Mouse (Mus musculus) hindbrain, embryonic 16.5 days (tissue): Measurements from ENCODE around the gene Lgals8. TPM values are rescaled to one million over a fixed set of nuclear protein-coding genes. Genes with fewer than 3 reads are reported as not detected.

Experiments used
- ATAC-seq: fragments of 200-750 bp; cut with Nextera tagmentation; 2 replicates; pipeline ENCODE4 v1.8.0; 2017; ENCODE audit warnings: moderate TSS enrichment, moderate library complexity
- H3K27ac ChIP-seq: fragments of 300-500 bp; sonication (generic); 2 replicates; pipeline ENCODE4 v1.5.1; 2014; ENCODE audit warnings: low read depth, mild to moderate bottlenecking, control low read depth, low read length, moderate library complexity
- H3K27me3 ChIP-seq: fragments of 300-500 bp; sonication (generic); replicated peaks from 2 replicates; pipeline ENCODE4 v1.6.1; 2014; ENCODE audit warnings: low read length; ENCODE audit not compliant: control insufficient read depth, insufficient read depth
- H3K36me3 ChIP-seq: fragments of 300-500 bp; sonication (generic); 2 replicates; pipeline ENCODE4 v1.6.1; 2014; ENCODE audit warnings: mild to moderate bottlenecking, low read length, moderate library complexity, mixed read lengths; ENCODE audit not compliant: control insufficient read depth, insufficient read depth
- H3K4me1 ChIP-seq: fragments of 300-500 bp; sonication (generic); 2 replicates; pipeline ENCODE4 v1.6.1; 2014; ENCODE audit warnings: low read depth, low read length; ENCODE audit not compliant: control insufficient read depth, insufficient read depth
- H3K4me2 ChIP-seq: fragments of 300-500 bp; sonication (generic); 2 replicates; pipeline ENCODE4 v1.6.1; 2014; ENCODE audit warnings: mild to moderate bottlenecking, low read length, control low read depth, moderate library complexity
- H3K4me3 ChIP-seq: fragments of 300-500 bp; sonication (generic); 2 replicates; pipeline ENCODE4 v1.5.1; 2014; ENCODE audit warnings: mild to moderate bottlenecking, low read length, control low read depth, moderate library complexity
- H3K9ac ChIP-seq: fragments of 300-500 bp; sonication (generic); 2 replicates; pipeline ENCODE4 v1.6.1; 2014; ENCODE audit warnings: low read depth, mild to moderate bottlenecking, control low read depth, low read length, moderate library complexity
- H3K9me3 ChIP-seq: fragments of 300-500 bp; sonication (generic); 2 replicates; pipeline ENCODE4 v1.6.1; 2014; ENCODE audit warnings: mild to moderate bottlenecking, low read length, moderate library complexity; ENCODE audit not compliant: control insufficient read depth
- WGBS: fragments of 180-500 bp; shearing (Covaris S2); extraction: QIAGEN DNeasy Blood & Tissue Kit; methylation state at CpG from one replicate; pipeline ENCODE4 v1.1.7; 2014; 5-methylcytosine and 5-hydroxymethylcytosine counted together
- polyA plus RNA-seq: library from polyadenylated mRNA; unstranded; fragments of >200 nt; fragmentation: Nextera tagmentation; extraction: Ambion mirVana; gene quantifications from 2 replicates; pipeline ENCODE4 v1.2.1, GENCODE M21; 2015

Lgals8 gene
- polyA plus RNA-seq, result 26.0 and 28.2 TPM in 2 replicates

DNA sequence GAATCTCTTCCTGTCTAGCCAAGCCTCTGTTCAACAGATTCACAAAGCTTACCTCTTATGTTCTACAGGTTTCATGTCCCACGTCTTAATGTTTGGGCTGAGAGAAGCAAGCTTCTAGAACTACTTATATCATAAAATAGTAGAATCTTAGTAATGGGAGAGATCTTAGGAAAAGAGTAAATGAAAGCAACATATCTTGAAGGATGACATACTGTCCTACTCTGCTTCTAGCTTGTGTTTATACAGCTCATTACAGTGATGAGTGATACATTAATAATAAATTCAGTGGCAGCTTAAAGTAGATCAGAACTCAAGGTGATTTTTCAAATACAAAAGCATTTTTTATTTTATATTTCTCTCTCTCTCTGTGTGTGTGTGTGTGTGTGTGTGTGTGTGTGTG is at the start of gene Lgals8:
Lgals8 (minus strand) TSS at position 101 of the 400 bp plus-strand sequence.
- no peak for ATAC-seq
- 90% methylated on average over 1 of the region's 1 CpGs for WGBS
- no peaks in the 10 kb centered on the region for H3K27me3 ChIP-seq
- no peak within 1 kb of the TSS for H3K4me3 ChIP-seq
- no peak within 1 kb of the TSS for H3K4me2 ChIP-seq
- H3K9me3 ChIP-seq, result no peaks in the 10 kb centered on the region
- H3K36me3 ChIP-seq, result no peaks in the 10 kb centered on the region
- no peak within 1 kb of the TSS for H3K9ac ChIP-seq
- H3K4me1 ChIP-seq, result peaks cover 7% of the 10 kb centered on the region
- no peak within 1 kb of the TSS for H3K27ac ChIP-seq

DNA sequence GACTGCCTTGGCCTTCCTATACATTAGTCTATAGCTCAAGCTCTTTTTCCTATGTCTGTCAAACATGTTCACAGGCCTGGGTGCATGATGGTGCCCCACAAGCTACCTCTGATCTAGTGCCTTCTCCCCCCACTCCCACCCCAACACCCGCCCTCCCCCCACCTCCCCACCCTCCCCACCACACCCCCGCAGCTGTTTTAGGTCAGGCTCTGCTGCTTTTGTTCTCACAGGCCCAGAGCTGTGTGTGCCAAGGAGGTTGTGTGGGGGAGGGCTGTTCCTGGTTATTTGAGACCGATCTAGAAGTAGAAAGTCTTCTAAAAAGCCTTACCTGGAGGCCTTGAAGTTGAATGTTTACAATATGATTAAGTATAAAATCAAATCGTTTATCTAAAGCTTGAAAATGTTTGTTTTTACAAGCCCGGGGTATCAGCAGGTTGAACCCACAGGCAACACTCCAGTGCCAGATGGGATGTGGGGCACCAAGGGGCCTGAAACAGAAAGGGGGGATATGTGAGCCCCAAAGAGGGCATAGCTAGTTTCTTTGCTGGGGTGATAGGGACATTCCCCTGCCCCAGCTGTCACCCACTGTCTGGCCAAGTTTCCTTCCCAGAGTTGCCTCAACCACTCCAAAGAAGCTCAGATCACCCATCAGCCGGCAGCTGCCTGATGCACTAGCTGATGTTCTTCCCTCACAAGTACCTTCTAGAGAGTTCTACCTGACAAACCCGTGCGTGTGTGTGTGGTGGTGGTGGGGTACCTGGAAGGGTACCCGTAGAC is 46.6 kb upstream of the Lgals8 start:
- Histone ChIP-seq H3K9ac (no peak overlapping the region), H3K4me3 (no peak overlapping the region), H3K27me3 (no peaks in the 10 kb centered on the region), H3K27ac (no peak overlapping the region), H3K4me1 (no peaks in the 10 kb centered on the region), H3K36me3 (no peaks in the 10 kb centered on the region), H3K4me2 (no peak overlapping the region), H3K9me3 (no peaks in the 10 kb centered on the region)
- ATAC-seq, result no peak
- 70% methylated on average over 9 of the region's 9 CpGs for WGBS

DNA sequence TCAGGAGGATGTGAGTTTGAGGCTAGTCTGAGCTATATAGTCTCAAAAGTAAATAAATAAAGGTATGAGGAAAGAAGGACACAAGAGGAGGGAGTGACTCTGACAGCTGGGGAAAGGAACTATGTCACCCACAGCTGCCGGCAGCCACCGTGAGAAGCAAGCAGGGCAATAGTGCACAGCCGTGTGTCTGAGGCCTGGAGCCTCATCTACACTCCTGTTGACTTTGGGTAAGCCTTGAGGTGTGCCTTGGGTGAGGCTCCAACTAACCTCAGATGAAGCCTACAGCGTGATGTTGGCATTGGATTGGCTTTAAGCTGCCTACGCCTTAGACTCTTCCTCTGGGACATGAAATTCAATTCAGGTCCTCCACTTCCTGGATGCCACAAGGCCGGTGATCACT is 45.3 kb upstream of the Lgals8 start:
- 96% methylated on average over 6 of the region's 6 CpGs for WGBS
- Histone ChIP-seq H3K9me3 (no peaks in the 10 kb centered on the region), H3K4me3 (no peak overlapping the region), H3K36me3 (no peaks in the 10 kb centered on the region), H3K27ac (no peak overlapping the region), H3K9ac (no peak overlapping the region), H3K27me3 (no peaks in the 10 kb centered on the region), H3K4me2 (no peak overlapping the region), H3K4me1 (no peaks in the 10 kb centered on the region)
- ATAC-seq, result no peak

DNA sequence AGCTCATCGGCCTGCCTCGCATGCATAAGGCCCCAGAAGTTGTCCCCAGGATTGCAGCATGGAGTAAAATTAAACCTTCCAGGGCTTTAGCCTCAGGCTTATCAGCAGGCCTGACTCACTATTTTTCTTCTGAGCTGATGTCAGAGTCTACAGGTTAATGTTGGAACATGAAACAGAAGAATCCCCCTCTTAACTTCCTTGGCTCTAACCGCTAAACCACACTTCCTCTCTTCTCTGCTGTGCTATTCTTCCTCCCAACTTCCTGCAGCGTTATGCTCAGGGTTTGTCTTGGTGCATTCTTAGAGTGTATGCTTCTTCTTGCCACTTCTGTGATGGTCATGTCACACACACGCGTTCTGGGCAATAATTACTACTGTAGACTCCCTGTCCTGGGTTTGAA is 42.7 kb upstream of the Lgals8 start:
- no peaks in the 10 kb centered on the region for H3K4me1 ChIP-seq
- no peaks in the 10 kb centered on the region for H3K9me3 ChIP-seq
- 92% methylated on average over 6 of the region's 6 CpGs for WGBS
- H3K27me3 ChIP-seq, result no peaks in the 10 kb centered on the region
- ATAC-seq, result no peak
- no peak overlapping the region for H3K4me3 ChIP-seq
- H3K9ac ChIP-seq, result no peak overlapping the region
- no peak overlapping the region for H3K27ac ChIP-seq
- no peaks in the 10 kb centered on the region for H3K36me3 ChIP-seq
- no peak overlapping the region for H3K4me2 ChIP-seq

DNA sequence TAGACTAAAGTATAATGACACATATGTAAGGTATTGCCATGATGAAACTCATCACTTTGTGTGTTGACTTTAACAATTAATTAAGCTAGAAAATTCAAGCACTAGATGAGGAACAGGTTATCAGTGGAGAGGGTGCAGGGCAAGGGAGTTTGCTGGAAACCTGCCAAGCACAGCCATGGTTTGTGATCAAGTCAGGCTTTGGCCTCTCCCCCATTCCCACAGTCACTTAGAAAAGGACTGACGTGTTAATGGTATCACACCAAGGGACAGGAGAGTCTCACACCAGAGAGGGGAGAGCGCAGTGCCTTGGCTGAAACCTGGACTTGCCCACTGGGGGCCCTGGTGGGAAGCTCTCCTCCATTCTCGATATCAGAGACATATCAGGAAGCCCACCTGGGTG is 40.6 kb upstream of the Lgals8 start:
- 82% methylated on average over 3 of the region's 3 CpGs for WGBS
- ATAC-seq, result no peak
- no peak overlapping the region for H3K4me2 ChIP-seq
- H3K27me3 ChIP-seq, result no peaks in the 10 kb centered on the region
- H3K4me1 ChIP-seq, result no peaks in the 10 kb centered on the region
- no peaks in the 10 kb centered on the region for H3K36me3 ChIP-seq
- no peaks in the 10 kb centered on the region for H3K9me3 ChIP-seq
- no peak overlapping the region for H3K27ac ChIP-seq
- H3K9ac ChIP-seq, result no peak overlapping the region
- no peak overlapping the region for H3K4me3 ChIP-seq

DNA sequence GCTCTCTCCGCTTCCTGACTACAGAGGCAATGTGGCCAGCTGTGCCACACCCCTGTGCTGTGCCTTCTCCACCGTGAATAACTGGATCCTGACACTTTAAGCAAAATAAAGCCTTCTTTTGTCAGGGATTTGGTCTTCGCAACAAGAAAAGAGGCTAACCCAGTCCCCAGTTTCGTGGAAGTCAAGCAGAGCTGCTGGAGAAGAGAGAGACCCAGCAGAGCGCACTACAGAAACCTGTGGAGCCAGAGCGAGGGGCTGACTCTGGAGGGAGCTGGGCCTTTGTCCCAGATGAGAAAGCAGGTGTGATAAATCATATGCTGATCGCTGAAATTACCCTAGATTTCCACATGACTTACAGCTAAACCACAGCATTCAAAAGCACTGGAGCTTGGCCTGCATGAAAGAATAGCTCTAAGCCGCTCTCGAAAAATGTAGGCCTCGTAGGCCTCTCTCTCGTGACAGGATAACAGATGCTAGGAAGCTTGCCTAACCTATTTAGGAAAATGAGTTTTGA is 38.6 kb upstream of the Lgals8 start:
- Histone ChIP-seq H3K27ac (no peak overlapping the region), H3K4me3 (no peak overlapping the region), H3K9ac (no peak overlapping the region), H3K4me2 (no peak overlapping the region), H3K36me3 (no peaks in the 10 kb centered on the region), H3K27me3 (no peaks in the 10 kb centered on the region), H3K9me3 (no peaks in the 10 kb centered on the region), H3K4me1 (no peaks in the 10 kb centered on the region)
- ATAC-seq, result peak; percentile 90
- WGBS, result 24% methylated on average over 11 of the region's 11 CpGs

DNA sequence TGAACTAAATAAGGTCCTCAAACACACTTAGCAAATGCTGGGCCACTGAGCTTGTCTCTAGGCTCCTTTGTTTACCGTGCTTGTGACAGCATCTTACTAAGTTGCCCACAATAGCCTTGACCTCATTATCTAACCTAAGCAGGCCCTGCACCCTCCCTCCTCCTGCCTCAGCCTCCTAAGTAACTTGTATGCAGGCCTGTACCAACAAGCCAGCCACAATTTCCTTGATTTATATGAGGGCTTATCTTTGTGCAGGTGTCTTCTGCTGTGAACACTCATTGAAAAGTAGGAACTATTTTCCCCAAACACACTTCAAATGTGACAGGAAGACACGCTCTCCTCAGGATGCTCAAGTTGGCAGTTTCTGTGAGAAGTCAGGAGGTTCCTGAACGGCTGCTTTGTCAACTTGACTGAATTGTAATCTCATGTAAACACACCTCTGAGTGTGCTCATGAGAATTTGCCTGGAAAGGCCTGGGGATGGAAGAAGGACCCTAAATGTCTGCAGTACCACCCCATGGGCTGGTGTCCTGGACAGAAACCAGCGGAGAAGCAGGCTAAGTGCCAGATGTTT is 38.0 kb upstream of the Lgals8 start:
- no peak for ATAC-seq
- no peaks in the 10 kb centered on the region for H3K27me3 ChIP-seq
- no peak overlapping the region for H3K4me2 ChIP-seq
- H3K4me1 ChIP-seq, result no peaks in the 10 kb centered on the region
- H3K27ac ChIP-seq, result no peak overlapping the region
- no peaks in the 10 kb centered on the region for H3K9me3 ChIP-seq
- 35% methylated on average over 4 of the region's 4 CpGs for WGBS
- no peaks in the 10 kb centered on the region for H3K36me3 ChIP-seq
- no peak overlapping the region for H3K4me3 ChIP-seq
- H3K9ac ChIP-seq, result no peak overlapping the region

DNA sequence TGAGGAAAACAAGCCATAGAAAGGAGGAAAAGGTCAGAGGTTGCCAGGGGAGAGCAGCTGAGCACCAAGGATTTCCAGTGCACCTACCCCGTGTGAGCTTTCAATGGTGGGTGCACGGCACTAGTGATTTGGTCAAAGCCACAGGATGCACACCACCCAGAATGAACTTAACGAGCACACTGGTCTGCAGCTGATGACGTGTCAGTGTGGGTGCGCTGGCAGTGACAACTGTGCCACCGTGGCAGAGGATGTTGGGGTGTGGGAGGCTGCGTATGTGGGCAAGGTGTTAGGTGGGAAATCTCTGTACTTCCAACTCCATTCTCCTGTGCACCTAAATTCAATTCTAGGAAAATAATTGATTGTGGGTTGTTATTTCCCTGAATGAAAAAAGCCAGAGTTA is 34.4 kb upstream of the Lgals8 start:
- no peak overlapping the region for H3K4me3 ChIP-seq
- no peak for ATAC-seq
- 80% methylated on average over 7 of the region's 7 CpGs for WGBS

DNA sequence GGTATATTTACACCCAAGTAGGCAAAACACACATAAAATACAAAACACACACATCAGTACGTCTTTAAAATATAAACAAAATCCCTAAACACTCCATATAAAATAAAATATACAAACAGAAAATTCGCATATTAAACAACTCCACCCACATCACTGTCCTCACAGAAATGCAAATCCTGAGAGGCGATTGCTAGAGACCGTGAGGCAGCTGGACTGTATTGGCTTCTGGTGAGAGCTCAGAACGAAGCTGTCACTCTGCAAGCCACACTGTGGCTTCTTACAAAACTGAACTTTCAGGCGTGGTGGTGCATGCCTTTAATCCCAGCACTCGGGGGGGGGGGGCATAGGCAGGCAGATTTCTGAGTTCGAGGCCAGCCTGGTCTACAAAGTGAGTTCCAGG is 33.1 kb upstream of the Lgals8 start:
- Histone ChIP-seq H3K4me2 (no peak overlapping the region), H3K27me3 (no peaks in the 10 kb centered on the region), H3K4me3 (no peak overlapping the region), H3K4me1 (no peaks in the 10 kb centered on the region), H3K27ac (no peak overlapping the region), H3K36me3 (no peaks in the 10 kb centered on the region), H3K9ac (no peak overlapping the region), H3K9me3 (no peaks in the 10 kb centered on the region)
- 46% methylated on average over 8 of the region's 8 CpGs for WGBS
- ATAC-seq, result no peak

More for the DNA sequence above, 34.4 kb upstream of the Lgals8 start:
- no peak overlapping the region for H3K4me2 ChIP-seq
- H3K9ac ChIP-seq, result no peak overlapping the region
- no peaks in the 10 kb centered on the region for H3K27me3 ChIP-seq
- no peaks in the 10 kb centered on the region for H3K4me1 ChIP-seq
- no peak overlapping the region for H3K27ac ChIP-seq
- H3K36me3 ChIP-seq, result no peaks in the 10 kb centered on the region
- H3K9me3 ChIP-seq, result no peaks in the 10 kb centered on the region
